Mouse (Mus musculus) limb, embryonic 14.5 days (tissue): ENCODE results near the gene Rhof. TPM values are rescaled to one million over a fixed set of nuclear protein-coding genes. Genes with fewer than 3 reads are reported as not detected.

Source experiments
- ATAC-seq: fragments of 200-750 bp; cut with Nextera tagmentation; 2 replicates; pipeline ENCODE4 v1.8.0; 2017; ENCODE audit warnings: low read depth, moderate number of reproducible peaks, moderate TSS enrichment; ENCODE audit not compliant: low FRiP score
- DNase-seq: peaks from one replicate; pipeline ENCODE4 v3.0.0-alpha.2; 2015; ENCODE audit warnings: low spot score
- H3K27ac ChIP-seq: fragments of 300-500 bp; sonication (generic); replicated peaks from 2 replicates; pipeline ENCODE4 v1.5.1; 2014; ENCODE audit warnings: low read depth, mild to moderate bottlenecking, low read length, moderate library complexity, mixed read lengths
- H3K27me3 ChIP-seq: fragments of 300-500 bp; sonication (generic); 2 replicates; pipeline ENCODE4 v1.6.1; 2014; ENCODE audit warnings: low read length, mixed read lengths; ENCODE audit not compliant: control insufficient read depth, insufficient read depth
- H3K36me3 ChIP-seq: fragments of 300-500 bp; sonication (generic); 2 replicates; pipeline ENCODE4 v1.6.1; 2014; ENCODE audit warnings: mild to moderate bottlenecking, low read length, moderate library complexity, mixed read lengths; ENCODE audit not compliant: control insufficient read depth, insufficient read depth
- H3K4me1 ChIP-seq: fragments of 300-500 bp; sonication (generic); 2 replicates; pipeline ENCODE4 v1.6.1; 2014; ENCODE audit warnings: antibody characterized with exemption, low read length, mixed read lengths; ENCODE audit not compliant: control insufficient read depth, insufficient read depth
- H3K4me2 ChIP-seq: fragments of 300-500 bp; sonication (generic); replicated peaks from 2 replicates; pipeline ENCODE4 v1.6.1; 2014; ENCODE audit warnings: low read depth, mild to moderate bottlenecking, low read length, moderate library complexity; ENCODE audit not compliant: severe bottlenecking
- H3K4me3 ChIP-seq: fragments of 300-500 bp; sonication (generic); replicated peaks from 2 replicates; pipeline ENCODE4 v1.5.1; 2014; ENCODE audit warnings: low read length
- H3K9ac ChIP-seq: fragments of 300-500 bp; sonication (generic); 2 replicates; pipeline ENCODE4 v1.6.1; 2014; ENCODE audit warnings: mild to moderate bottlenecking, low read depth, low read length, moderate library complexity; ENCODE audit not compliant: severe bottlenecking
- H3K9me3 ChIP-seq: fragments of 300-500 bp; sonication (generic); 2 replicates; pipeline ENCODE4 v1.6.1; 2016; ENCODE audit warnings: low read length; ENCODE audit not compliant: control insufficient read depth
- POLR2A ChIP-seq: fragments of 200-500 bp; IDR thresholded peaks from 2 replicates; pipeline ENCODE4 v1.8.0; 2012; ENCODE audit warnings: inconsistent platforms, mild to moderate bottlenecking, moderate library complexity, borderline replicate concordance; ENCODE audit not compliant: insufficient read depth, insufficient read length; ENCODE audit errors: extremely low read depth
- WGBS: fragments of 180-500 bp; shearing (Covaris S2); extraction: QIAGEN DNeasy Blood & Tissue Kit; methylation state at CpG from one replicate; pipeline ENCODE4 v1.1.7; 2014; 5-methylcytosine and 5-hydroxymethylcytosine counted together
- polyA plus RNA-seq, 2 experiments: library from polyadenylated mRNA; depleted of rRNA in 1 of 2; stranded (reverse) in 1 of 2; unstranded in 1 of 2; fragments of >200 nt; fragmentation: Nextera tagmentation in 1 of 2; extraction: Ambion mirVana in 1 of 2; gene quantifications; 2 replicates each; pipeline versions ENCODE4 v1.2.1 to v1.2.3; 2012 to 2014

The Rhof gene
- polyA plus RNA-seq, 2 experiments: 3.9 to 5.8 TPM

GRCm38 (mm10) chr5:123058251-123059102 is 74.0 kb downstream of the Rhof start:
- 43% methylated on average over 16 of the region's 16 CpGs for WGBS
- no peak for DNase-seq

DNA sequence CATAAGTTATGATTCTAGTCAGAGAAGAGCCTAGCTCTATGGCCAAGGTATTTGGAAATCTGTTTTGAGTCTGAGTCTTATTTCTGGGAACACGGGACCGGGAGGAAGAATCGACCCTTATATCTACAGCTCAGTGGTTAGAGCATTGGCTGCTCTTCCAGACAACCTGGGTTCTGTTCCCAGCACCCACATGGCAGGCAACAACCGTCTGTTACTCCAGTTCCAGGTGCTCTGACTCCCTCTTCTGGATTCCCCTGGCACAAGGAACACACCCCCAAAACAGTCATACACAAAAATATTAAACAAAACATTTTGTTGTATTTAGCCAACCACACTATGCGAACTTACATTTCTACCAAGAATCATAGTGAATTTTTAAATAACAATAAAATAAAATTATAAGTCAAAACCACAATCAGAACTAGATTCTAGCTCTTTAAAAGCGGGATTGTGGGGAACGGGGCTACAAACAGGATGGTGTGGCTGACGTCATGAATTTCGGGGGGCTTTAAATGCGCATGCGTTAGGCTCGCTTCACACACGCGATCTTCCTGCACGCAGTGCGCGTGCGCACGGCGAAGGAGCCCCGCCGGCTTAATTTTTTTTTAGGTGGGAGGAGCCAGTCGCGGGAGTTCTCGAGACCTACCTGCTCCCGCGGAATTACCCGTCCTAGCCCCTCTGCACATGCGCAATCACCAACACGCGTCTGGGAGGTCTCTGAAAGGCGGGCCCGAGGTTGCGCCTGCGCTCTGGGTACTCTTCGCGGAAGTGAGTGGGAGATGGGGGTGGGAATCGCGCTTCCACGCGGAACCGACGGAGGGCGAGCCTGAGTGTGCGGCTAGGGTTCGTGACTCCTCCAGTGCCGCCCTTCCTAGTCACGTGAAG is 74.9 kb downstream of the Rhof start:
- ATAC-seq: peak; percentile 95
- Histone ChIP-seq H3K9me3 (no peaks in the 10 kb centered on the region), H3K9ac (peak overlapping the region; percentile 38; the same call in 1 of the 2 replicates), H3K27ac (0 out of 2 replicates have a peak overlapping the region, but pooled peaks have one; percentile 13), H3K27me3 (no peaks in the 10 kb centered on the region), H3K4me3 (peak overlapping the region; percentile 42), H3K36me3 (no peaks in the 10 kb centered on the region), H3K4me2 (peak overlapping the region; percentile 45), H3K4me1 (peaks cover 11% of the 10 kb centered on the region)
- 8% methylated on average over 48 of the region's 48 CpGs for WGBS
- DNase-seq: peak; percentile 98
- no peak for TF ChIP-seq POLR2A

More at GRCm38 (mm10) chr5:123058251-123059102, 74.0 kb downstream of the Rhof start:
- peak overlapping the region; percentile 42 for H3K4me3 ChIP-seq
- H3K4me2 ChIP-seq: peak overlapping the region; percentile 45
- peak overlapping the region; percentile 38; the same call in 1 of the 2 replicates for H3K9ac ChIP-seq
- H3K4me1 ChIP-seq: peaks cover 11% of the 10 kb centered on the region
- no peaks in the 10 kb centered on the region for H3K36me3 ChIP-seq
- no peak for ATAC-seq
- no peak for TF ChIP-seq POLR2A
- H3K27ac ChIP-seq: peak overlapping the region; percentile 13; the same call in 1 of the 2 replicates
- no peaks in the 10 kb centered on the region for H3K27me3 ChIP-seq
- no peaks in the 10 kb centered on the region for H3K9me3 ChIP-seq

Other genes starting within 250 kb of the Rhof start
- gene Kdm2b, start 142.9 kb downstream of the Rhof start, polyA plus RNA-seq (2012; rRNA removed): 40.9 and 45.8 TPM in 2 replicates
- 37.0 and 41.7 TPM in 2 replicates for gene Kdm2b, start 142.9 kb downstream of the Rhof start, polyA plus RNA-seq (2014; fragmentation: Nextera tagmentation; extraction: Ambion mirVana)
- gene Orai1, start 117.6 kb downstream of the Rhof start, polyA plus RNA-seq (2012; rRNA removed): 25.0 and 35.0 TPM in 2 replicates
- 20.7 and 20.9 TPM in 2 replicates for gene Orai1, start 117.6 kb downstream of the Rhof start, polyA plus RNA-seq (2014; fragmentation: Nextera tagmentation; extraction: Ambion mirVana)
- gene Morn3, start 85.7 kb downstream of the Rhof start, polyA plus RNA-seq (2012; rRNA removed): not detected in 2 replicates
- gene Morn3, start 85.7 kb downstream of the Rhof start, polyA plus RNA-seq (2014; fragmentation: Nextera tagmentation; extraction: Ambion mirVana): not detected in 2 replicates
- gene Tmem120b, start 64.3 kb downstream of the Rhof start, polyA plus RNA-seq (2012; rRNA removed): 21.0 and 21.8 TPM in 2 replicates
- 13.8 and 14.8 TPM in 2 replicates for gene Tmem120b, start 64.3 kb downstream of the Rhof start, polyA plus RNA-seq (2014; fragmentation: Nextera tagmentation; extraction: Ambion mirVana)
- gene Setd1b, start 9.5 kb upstream of the Rhof start, polyA plus RNA-seq (2012; rRNA removed): 15.0 and 17.5 TPM in 2 replicates
- 11.7 and 13.2 TPM in 2 replicates for gene Setd1b, start 9.5 kb upstream of the Rhof start, polyA plus RNA-seq (2014; fragmentation: Nextera tagmentation; extraction: Ambion mirVana)
- 44.0 and 47.0 TPM in 2 replicates for gene Psmd9, start 36.7 kb upstream of the Rhof start, polyA plus RNA-seq (2012; rRNA removed)
- 61.1 and 65.1 TPM in 2 replicates for gene Psmd9, start 36.7 kb upstream of the Rhof start, polyA plus RNA-seq (2014; fragmentation: Nextera tagmentation; extraction: Ambion mirVana)
- not detected in 2 replicates for gene Hpd, start 50.0 kb upstream of the Rhof start, polyA plus RNA-seq (2012; rRNA removed)
- not detected in 2 replicates for gene Hpd, start 50.0 kb upstream of the Rhof start, polyA plus RNA-seq (2014; fragmentation: Nextera tagmentation; extraction: Ambion mirVana)
- gene Wdr66, start 119.4 kb upstream of the Rhof start, polyA plus RNA-seq (2012; rRNA removed): 0.86 and 0.87 TPM in 2 replicates
- gene Wdr66, start 119.4 kb upstream of the Rhof start, polyA plus RNA-seq (2014; fragmentation: Nextera tagmentation; extraction: Ambion mirVana): 0.50 and 0.53 TPM in 2 replicates
- 28.3 and 31.4 TPM in 2 replicates for gene Bcl7a, start 211.1 kb upstream of the Rhof start, polyA plus RNA-seq (2012; rRNA removed)
- gene Bcl7a, start 211.1 kb upstream of the Rhof start, polyA plus RNA-seq (2014; fragmentation: Nextera tagmentation; extraction: Ambion mirVana): 20.1 and 25.4 TPM in 2 replicates